Mouse (Mus musculus) left cerebral cortex, postnatal 36 days (tissue): ENCODE measurements at regions not wholly inside any gene's neighbourhood (a gene's known extent, or its start where the extent isn't known, plus 50 kb on each side); places are given as distances from the start of the nearest gene placed in this dataset.

Experiments used
- DNase-seq, 2 experiments: peaks; one replicate each; pipeline ENCODE4 v3.0.0; 2021 to 2022; ENCODE audit warnings: low spot score in 2 of 2, mixed read lengths in 1 of 2
- intact Hi-C: fragments of 180-260 bp; cut with DNase I; formaldehyde crosslinking; loops from one replicate; pipeline ENCODE4 v1.15.1; 2025

GRCm38 (mm10) chr3:138654610-138655371 is 87.2 kb upstream of the Tspan5 start:
- no peak for DNase-seq
- intact Hi-C loops = no loop called here

- no peak for DNase-seq
- intact Hi-C loops = no loop called here
Observed at GRCm38 (mm10) chr3:138655479-138655878, 86.5 kb upstream of the Tspan5 start.

DNA sequence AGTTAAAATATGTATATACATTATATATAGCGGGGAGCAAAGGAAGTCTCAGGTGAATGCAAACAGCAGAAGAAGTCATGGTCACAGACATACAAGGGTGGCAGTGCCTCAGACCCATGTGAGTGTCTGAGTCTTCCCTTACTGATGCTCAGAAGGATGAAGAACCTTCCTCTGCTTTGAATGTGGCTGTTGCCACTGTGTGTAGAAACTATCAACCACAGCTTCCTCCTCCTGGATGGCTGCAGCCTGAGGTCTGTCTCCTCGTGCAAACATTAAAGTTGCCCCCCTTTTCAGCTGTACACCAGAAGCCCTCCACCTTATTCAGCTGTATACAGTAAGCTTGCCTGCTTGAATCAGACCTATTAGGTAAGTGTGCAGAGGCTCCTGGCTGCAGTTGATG is 79.4 kb upstream of the Tspan5 start:
- DNase-seq = no peak
- intact Hi-C loops = loop anchor here (5.0 kb wide), 1 partner anchor 65 kb away; no protein-coding TSS in a partner anchor

GRCm38 (mm10) chr3:138668394-138669092 is 73.5 kb upstream of the Tspan5 start:
- intact Hi-C loops = no loop called here
- DNase-seq = no peak

- DNase-seq = no peak
- intact Hi-C loops = no loop called here
Observed at GRCm38 (mm10) chr3:138675881-138676280, 66.1 kb upstream of the Tspan5 start.

- DNase-seq = no peak
- intact Hi-C loops = no loop called here
Observed at GRCm38 (mm10) chr3:138678351-138678750, 63.6 kb upstream of the Tspan5 start.

- peak; percentile 20 to 31 for DNase-seq
- intact Hi-C loops = no loop called here
Observed at GRCm38 (mm10) chr3:138686636-138687230, 55.3 kb upstream of the Tspan5 start.

DNA sequence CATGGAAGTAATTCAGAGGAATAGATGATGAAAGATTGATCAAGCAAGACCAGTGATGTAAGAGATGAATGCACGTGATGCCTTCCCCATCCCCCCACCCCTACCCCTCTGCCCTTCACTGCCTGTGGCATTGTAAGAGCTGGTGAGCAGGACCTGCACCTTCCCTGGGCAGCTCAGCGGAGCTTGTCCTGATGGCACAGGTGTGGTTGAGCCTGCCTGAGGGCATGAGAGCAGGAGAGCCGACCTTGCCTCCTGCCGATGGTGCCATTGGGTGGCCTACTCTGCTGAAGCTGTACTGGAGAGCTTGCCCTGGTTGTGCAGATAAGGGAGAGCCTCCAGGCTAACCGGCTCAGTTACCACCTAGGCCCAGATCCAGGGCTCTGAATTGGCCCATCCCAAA is 53.4 kb upstream of the Tspan5 start:
- intact Hi-C loops = no loop called here
- DNase-seq = no peak
